Mouse (Mus musculus): Measurements from ENCODE around the gene Ebi3. TPM values are rescaled to one million over a fixed set of nuclear protein-coding genes. Genes with fewer than 3 reads are reported as not detected.

Ebi3 gene
- polyA plus RNA-seq, 1 experiment from 2014 or later: 1.9 TPM

DNA sequence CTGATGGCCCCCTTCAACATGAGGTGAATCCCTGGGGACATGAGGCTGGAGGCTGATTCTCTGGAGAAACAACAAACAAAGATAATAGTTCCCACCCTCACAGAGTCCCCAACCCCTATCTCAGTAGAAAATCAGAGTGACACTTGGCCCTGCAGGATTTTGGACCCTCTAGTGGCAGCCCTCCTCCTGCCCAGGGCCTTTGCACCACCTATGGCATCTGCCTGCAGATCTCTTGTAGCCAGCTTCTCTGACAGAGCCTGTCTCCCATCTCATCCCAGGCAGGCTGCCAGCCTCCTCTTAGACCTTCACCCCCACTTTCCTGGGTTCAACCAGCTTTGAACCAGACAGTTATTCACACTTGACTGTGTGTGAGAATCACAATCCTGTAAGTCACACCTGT is 8.4 kb downstream of the Ebi3 start:
- Histone ChIP-seq H3K27me3 (ENCODE audit: poor library complexity, severe bottlenecking) (no peaks in the 10 kb centered on the region), H3K27ac (no peak overlapping the region), H3K4me3 (no peak overlapping the region), H3K9me3 (no peaks in the 10 kb centered on the region), H3K4me1 (peaks cover 40% of the 10 kb centered on the region), H3K36me3 (replicated peaks) (peaks cover 50% of the 10 kb centered on the region)
- peak; percentile 5 for DNase-seq (ENCODE audit: extremely low spot score, low spot score)

DNA sequence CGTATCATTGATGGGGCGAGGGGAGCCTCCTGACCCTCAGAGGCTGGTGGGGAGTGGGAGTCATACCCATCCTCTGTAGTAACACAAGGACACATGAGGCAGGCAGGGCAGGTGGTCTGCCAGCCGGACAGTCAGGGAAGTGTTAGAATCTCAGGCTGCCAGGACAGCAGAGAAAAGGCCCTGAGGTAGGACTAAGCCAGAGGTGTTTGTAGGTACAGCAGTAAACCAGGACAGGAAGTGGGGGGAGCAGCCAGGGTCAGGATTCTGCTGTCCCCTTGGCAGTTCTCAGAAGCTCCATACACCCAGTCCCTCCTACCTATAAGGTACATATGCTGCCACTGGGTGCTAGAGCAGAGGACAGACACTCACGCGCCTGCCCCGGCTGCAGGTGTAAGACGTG is 9.2 kb downstream of the Ebi3 start:
- 96% methylated on average over 7 of the region's 7 CpGs for WGBS
- Histone ChIP-seq H3K9me3 (no peaks in the 10 kb centered on the region), H3K36me3 (replicated peaks) (peaks cover 58% of the 10 kb centered on the region), H3K4me1 (peaks cover 32% of the 10 kb centered on the region), H3K27me3 (ENCODE audit: poor library complexity, severe bottlenecking) (no peaks in the 10 kb centered on the region), H3K4me3 (no peak overlapping the region), H3K27ac (no peak overlapping the region)
- DNase-seq (ENCODE audit: extremely low spot score, low spot score): peak; percentile 11

DNA sequence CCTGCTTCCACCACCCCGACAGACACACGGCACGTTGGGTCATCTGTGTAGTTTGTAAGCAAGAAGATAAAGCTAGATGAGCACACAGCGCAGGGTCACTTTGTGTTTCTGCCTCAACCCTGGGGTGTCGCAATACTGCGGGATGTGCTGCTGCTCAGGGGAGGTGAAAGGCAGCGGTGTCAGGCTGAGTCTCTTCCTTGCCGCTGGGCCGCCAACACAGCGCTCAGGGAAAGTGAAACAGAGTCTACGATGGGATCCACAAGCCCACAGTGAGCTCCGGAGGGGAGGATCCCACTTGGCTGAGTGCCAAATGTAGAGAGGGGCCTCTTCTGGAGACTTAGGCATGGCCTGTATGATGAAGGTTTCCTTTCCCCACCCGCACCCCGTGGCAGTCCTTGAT is 10.7 kb downstream of the Ebi3 start:
- no peaks in the 10 kb centered on the region for H3K27me3 ChIP-seq (ENCODE audit: poor library complexity, severe bottlenecking)
- DNase-seq (ENCODE audit: extremely low spot score, low spot score): no peak
- peaks cover 18% of the 10 kb centered on the region for H3K4me1 ChIP-seq
- WGBS: 93% methylated on average over 14 of the region's 14 CpGs
- peaks cover 74% of the 10 kb centered on the region for H3K36me3 ChIP-seq (replicated peaks)
- H3K27ac ChIP-seq: no peak overlapping the region
- no peaks in the 10 kb centered on the region for H3K9me3 ChIP-seq
- no peak overlapping the region for H3K4me3 ChIP-seq

GRCm38 (mm10) chr17:55964496-55964895 is 12.1 kb downstream of the Ebi3 start:
- peaks cover 2% of the 10 kb centered on the region; the same call in 1 of the 2 replicates for H3K27me3 ChIP-seq (ENCODE audit: poor library complexity, severe bottlenecking)
- H3K9me3 ChIP-seq: no peaks in the 10 kb centered on the region
- H3K27ac ChIP-seq: no peak overlapping the region
- no peak overlapping the region for H3K4me3 ChIP-seq
- no peak for DNase-seq (ENCODE audit: extremely low spot score, low spot score)
- H3K36me3 ChIP-seq (replicated peaks): peaks cover 77% of the 10 kb centered on the region
- 93% methylated on average over 10 of the region's 10 CpGs for WGBS
- peaks cover 24% of the 10 kb centered on the region for H3K4me1 ChIP-seq

DNA sequence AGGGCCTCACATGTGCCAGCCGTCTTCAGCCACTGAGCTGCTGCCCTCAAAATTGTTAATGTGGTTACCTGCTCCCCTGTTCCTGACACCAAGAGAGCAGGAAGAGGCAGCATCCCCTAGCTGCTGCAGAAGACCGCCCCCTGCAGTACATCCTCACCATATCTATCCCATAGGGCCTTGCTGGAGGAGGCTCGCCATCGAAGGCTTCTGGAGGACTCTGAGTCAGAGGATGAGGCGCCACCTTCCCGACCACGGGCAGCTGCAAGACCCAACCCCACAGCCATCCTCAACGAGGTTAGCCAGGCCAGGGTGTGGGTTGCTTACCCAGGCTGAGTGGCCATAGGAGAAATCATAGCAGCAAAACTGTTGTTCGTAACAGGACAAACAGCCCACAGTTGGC is 12.6 kb downstream of the Ebi3 start:
- Histone ChIP-seq H3K27me3 (ENCODE audit: poor library complexity, severe bottlenecking) (peaks cover 7% of the 10 kb centered on the region; the same call in 1 of the 2 replicates), H3K4me1 (peaks cover 24% of the 10 kb centered on the region), H3K27ac (no peak overlapping the region), H3K4me3 (no peak overlapping the region), H3K9me3 (no peaks in the 10 kb centered on the region), H3K36me3 (replicated peaks) (peaks cover 77% of the 10 kb centered on the region)
- WGBS: 85% methylated on average over 9 of the region's 9 CpGs
- no peak for DNase-seq (ENCODE audit: extremely low spot score, low spot score)

DNA sequence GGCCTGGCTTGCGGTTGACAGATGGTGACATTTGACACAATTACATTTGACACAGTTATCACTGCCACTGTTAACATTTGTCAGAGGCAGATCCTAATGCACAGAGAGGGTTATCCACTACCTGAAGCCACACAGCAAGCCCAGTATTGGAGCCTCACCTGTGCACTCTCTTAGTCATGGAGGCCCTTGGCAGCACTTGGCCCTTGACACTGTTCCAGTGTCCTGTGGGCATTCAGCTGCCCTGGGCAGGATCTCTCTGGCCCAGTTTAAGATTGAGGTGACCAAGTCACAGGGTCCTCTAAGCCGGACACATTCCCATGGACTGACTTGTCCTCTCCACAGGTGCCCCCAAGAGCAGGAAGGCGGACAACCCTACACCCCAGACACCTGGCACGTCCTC is 14.7 kb downstream of the Ebi3 start:
- Histone ChIP-seq H3K27ac (no peak overlapping the region), H3K9me3 (no peaks in the 10 kb centered on the region), H3K4me1 (peaks cover 39% of the 10 kb centered on the region), H3K4me3 (no peak overlapping the region), H3K36me3 (replicated peaks) (peaks cover 62% of the 10 kb centered on the region), H3K27me3 (ENCODE audit: poor library complexity, severe bottlenecking) (peaks cover 21% of the 10 kb centered on the region)
- no peak for DNase-seq (ENCODE audit: extremely low spot score, low spot score)
- 93% methylated on average over 4 of the region's 4 CpGs for WGBS

- peak overlapping the region; percentile 90; the same call in 1 of the 2 replicates for H3K27ac ChIP-seq
- no peaks in the 10 kb centered on the region for H3K9me3 ChIP-seq
- DNase-seq (ENCODE audit: extremely low spot score, low spot score): no peak
- H3K36me3 ChIP-seq (replicated peaks): peaks cover 61% of the 10 kb centered on the region
- H3K4me3 ChIP-seq: no peak overlapping the region
- H3K4me1 ChIP-seq: peaks cover 45% of the 10 kb centered on the region
- 75% methylated on average over 7 of the region's 7 CpGs for WGBS
- H3K27me3 ChIP-seq (ENCODE audit: poor library complexity, severe bottlenecking): peaks cover 30% of the 10 kb centered on the region
Measured at GRCm38 (mm10) chr17:55968210-55968609, 15.8 kb downstream of the Ebi3 start.

GRCm38 (mm10) chr17:55969560-55969959 is 17.1 kb downstream of the Ebi3 start:
- Histone ChIP-seq H3K4me1 (peaks cover 45% of the 10 kb centered on the region), H3K27ac (peak overlapping the region; percentile 90), H3K27me3 (ENCODE audit: poor library complexity, severe bottlenecking) (peaks cover 30% of the 10 kb centered on the region), H3K36me3 (replicated peaks) (peaks cover 61% of the 10 kb centered on the region), H3K9me3 (no peaks in the 10 kb centered on the region), H3K4me3 (peak overlapping the region; percentile 65)
- WGBS: 58% methylated on average over 14 of the region's 14 CpGs
- peak; percentile 54 for DNase-seq (ENCODE audit: extremely low spot score, low spot score)

- H3K36me3 ChIP-seq (replicated peaks): peaks cover 60% of the 10 kb centered on the region
- peaks cover 30% of the 10 kb centered on the region for H3K27me3 ChIP-seq (ENCODE audit: poor library complexity, severe bottlenecking)
- DNase-seq (ENCODE audit: extremely low spot score, low spot score): peak; percentile 85
- H3K4me1 ChIP-seq: peaks cover 45% of the 10 kb centered on the region
- 8% methylated on average over 55 of the region's 55 CpGs for WGBS
- H3K27ac ChIP-seq: peak within 1 kb of the TSS; percentile 90
- H3K9me3 ChIP-seq: no peaks in the 10 kb centered on the region
- H3K4me3 ChIP-seq: peak within 1 kb of the TSS; percentile 65
Measured at GRCm38 (mm10) chr17:55969966-55970891, 17.8 kb downstream of the Ebi3 start, which contains the start of gene Shd. Shd (plus strand) TSS chr17:55970467.

DNA sequence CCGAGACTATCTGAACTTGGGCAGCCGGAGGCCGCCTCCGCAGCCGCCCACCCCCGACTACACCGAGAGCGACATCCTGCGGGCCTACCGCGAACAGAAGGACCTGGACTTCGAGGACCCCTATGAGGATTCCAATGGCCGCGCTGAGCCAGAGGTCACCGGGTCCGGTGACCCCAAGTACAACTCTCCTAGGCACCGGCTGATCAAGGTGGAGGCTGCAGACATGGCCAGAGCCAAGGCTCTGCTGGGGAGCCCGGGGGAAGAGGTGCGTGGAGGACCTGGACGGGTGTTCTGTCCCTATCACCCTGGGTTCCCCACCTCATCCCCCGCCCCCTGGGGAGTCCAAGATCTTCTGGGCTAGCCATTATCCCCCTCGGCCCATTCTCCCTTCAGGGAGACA is 19.0 kb downstream of the Ebi3 start:
- Histone ChIP-seq H3K4me1 (peaks cover 50% of the 10 kb centered on the region), H3K9me3 (no peaks in the 10 kb centered on the region), H3K4me3 (peak overlapping the region; percentile 65), H3K27me3 (ENCODE audit: poor library complexity, severe bottlenecking) (peaks cover 30% of the 10 kb centered on the region), H3K36me3 (replicated peaks) (peaks cover 48% of the 10 kb centered on the region), H3K27ac (peak overlapping the region; percentile 90)
- WGBS: 25% methylated on average over 22 of the region's 22 CpGs
- no peak for DNase-seq (ENCODE audit: extremely low spot score, low spot score)

DNA sequence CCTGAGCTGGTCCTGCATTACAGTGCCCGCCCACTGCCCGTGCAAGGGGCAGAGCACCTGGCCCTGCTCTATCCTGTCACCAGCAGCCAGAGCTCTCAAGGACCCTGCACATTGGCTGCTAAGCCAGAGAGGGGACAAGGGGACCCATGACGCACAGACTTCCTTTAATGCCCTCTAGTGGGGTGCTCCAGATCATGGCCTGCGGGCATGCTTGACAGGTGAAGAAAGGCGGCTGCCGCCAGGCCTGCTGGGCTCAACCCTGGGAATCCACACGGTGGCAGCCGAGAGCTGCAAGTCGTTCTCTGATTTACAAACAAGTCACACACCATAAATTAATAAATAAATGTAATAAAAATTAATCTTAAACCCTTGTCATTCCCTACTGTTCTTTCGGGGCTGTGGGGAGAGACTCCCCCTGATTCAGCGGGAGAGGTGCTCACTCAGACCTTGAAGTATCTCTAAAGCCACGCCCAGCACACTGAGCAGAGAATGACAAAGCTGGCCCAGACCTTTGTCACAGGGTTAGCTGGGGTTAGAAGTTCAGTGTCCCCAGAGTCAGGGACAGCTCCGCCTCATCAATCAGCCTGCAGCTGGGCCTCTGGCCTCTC is 23.9 kb downstream of the Ebi3 start:
- peaks cover 15% of the 10 kb centered on the region for H3K27me3 ChIP-seq (ENCODE audit: poor library complexity, severe bottlenecking)

DNA sequence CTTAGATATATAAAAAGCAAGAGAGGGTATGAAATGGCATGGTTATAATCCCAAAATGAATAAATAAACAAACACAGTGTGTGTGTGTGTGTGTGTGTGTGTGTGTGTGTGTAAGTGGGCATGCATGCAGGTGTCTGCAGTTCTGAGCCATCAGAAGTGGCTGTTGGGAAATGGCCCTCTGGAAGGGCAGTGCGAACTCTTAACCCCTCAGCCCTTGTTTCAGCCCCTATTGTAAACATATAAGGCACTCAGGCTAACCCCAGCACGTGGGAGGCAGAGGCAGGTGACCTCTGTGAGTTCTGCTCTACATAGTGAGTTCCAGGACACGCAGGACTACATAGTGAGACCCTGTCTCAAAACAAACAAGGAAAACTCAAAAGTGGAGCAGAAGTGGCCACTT is 24.9 kb downstream of the Ebi3 start:
- H3K4me3 ChIP-seq: no peak overlapping the region
- no peaks in the 10 kb centered on the region for H3K9me3 ChIP-seq
- H3K27ac ChIP-seq: no peak overlapping the region
- no peak for DNase-seq (ENCODE audit: extremely low spot score, low spot score)
- WGBS: 54% methylated on average over 3 of the region's 3 CpGs
- H3K27me3 ChIP-seq (ENCODE audit: poor library complexity, severe bottlenecking): peaks cover 8% of the 10 kb centered on the region
- H3K4me1 ChIP-seq: peaks cover 20% of the 10 kb centered on the region
- H3K36me3 ChIP-seq (replicated peaks): peaks cover 27% of the 10 kb centered on the region

More for the DNA sequence above, 23.9 kb downstream of the Ebi3 start:
- H3K4me1 ChIP-seq: peaks cover 25% of the 10 kb centered on the region
- WGBS: 17% methylated on average over 13 of the region's 13 CpGs
- H3K27ac ChIP-seq: peak overlapping the region; percentile 26; the same call in 1 of the 2 replicates
- DNase-seq (ENCODE audit: extremely low spot score, low spot score): peak; percentile 69
- peaks cover 27% of the 10 kb centered on the region for H3K36me3 ChIP-seq (replicated peaks)
- no peaks in the 10 kb centered on the region for H3K9me3 ChIP-seq
- H3K4me3 ChIP-seq: no peak overlapping the region
